Mouse (Mus musculus): ENCODE measurements around the gene Rab3gap1.
"Not testable (repeated sequence)": the region's sequence is repeated elsewhere in the genome, so short reads cannot be mapped to it uniquely, and the experiment has no call there.

The Rab3gap1 gene

GRCm38 (mm10) chr1:127933405-127933804, 64.8 kb downstream of the Rab3gap1 start:
- DNase-seq = no peak

DNA sequence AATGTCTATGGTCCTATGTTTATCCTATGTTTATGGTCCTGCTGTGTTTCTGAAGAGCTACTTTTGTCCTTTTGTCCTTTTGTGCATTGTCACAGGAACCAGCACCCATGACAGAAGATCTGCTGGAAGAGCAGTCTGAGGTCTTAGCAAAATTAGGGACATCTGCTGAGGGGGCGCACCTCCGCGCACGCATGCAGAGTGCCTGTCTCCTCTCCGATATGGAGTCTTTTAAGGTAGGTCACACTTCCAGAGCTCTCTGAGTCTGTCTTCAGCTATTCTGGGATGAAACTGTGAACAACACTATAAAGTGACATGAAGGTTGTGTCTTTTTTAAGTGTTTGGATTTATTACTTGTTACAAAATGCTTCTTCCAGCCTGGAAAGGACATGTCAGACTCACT, 65.7 kb downstream of the Rab3gap1 start:
- DNase-seq = no peak

DNA sequence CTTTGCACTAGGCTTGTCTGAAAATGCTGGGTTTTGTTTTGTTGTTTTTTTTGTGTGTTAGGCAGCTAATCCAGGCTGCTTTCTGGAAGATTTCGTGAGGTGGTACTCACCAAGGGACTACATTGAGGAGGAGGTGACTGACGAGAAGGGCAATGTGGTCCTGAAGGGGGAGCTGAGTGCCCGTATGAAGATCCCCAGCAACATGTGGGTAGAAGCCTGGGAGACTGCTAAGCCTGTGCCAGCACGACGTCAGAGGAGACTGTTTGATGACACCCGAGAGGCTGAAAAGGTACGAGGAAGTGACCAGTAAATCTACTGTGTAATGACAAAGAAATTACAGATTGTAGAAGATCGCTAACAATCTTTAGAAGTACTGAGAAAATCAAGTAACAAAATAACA, 68.7 kb downstream of the Rab3gap1 start:
- DNase-seq = no peak

DNA sequence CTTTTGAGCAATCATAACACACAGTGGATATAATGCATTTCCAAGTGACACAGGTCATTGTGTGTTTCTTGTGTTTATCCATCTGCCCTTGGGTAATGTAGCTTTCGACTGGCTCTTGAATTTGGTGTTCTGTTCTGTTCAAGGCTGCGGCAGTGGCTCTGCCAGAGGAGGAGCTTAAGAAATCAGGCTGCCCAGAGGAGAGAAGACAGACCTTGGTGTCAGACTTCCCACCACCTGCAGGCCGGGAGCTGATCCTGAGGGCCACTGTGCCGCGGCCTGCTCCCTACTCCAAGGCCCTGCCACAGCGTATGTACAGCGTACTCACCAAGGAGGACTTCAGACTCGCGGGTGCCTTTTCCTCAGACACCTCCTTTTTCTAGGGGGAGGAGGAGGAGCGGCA, 73.7 kb downstream of the Rab3gap1 start:
- no peak for DNase-seq

DNA sequence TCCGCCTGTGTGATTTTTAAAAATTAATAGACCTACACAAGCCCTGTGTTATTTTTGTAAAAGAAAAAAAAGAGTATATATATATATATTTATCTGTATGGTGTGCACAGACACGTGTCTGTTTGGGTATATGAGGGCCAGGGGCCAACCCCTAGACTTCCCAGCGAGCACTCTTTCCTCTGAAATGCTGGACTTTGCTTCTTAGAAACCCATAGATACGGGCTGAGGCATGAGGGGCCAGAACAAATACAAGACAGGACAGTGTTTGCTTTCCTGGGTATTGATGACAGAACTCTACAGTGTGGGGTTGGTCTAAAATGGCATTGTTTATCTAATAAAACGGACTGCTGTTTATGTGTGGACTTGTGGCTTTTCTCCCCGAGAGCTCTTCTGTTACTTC, 74.9 kb downstream of the Rab3gap1 start:
- DNase-seq = no peak

DNA sequence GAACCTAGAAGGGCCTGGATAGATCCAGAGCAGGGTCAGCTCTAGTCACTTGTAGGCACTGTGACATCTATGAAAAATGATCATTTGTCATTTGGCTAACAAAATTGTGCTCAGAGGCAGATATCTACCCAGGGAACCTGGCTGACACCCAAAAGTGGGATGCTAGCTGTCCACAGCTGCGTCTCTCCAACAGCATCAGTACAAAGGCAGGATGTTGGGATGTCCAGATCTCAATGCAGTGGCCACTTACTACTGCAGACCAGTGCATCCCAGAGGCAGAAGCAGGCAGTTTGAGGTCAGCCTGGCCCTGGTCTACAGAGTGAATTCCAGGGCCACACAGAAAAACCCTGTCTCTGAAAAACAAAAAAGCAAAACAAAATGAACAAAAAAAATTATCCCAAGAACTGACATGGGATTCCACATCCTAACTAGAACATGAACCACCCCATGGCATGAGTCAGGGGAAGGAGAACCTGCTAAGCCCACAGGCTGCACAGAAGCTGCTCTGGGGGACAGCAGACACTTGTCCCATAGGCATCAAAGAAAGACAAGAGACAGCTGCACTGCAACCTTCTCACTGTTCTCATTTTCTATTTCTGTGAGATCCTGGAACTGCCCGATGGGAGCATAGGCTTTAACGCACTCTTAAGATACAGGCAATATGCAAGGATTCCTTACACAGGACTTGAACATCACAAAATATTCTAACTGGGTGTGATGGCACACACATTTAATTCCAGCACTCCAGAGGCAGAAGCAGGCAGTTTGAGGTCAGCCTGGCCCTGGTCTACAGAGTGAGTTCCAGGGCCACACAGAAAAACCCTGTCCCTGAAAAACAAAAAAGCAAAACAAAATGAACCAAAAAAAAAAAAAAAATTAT, 77.4 kb downstream of the Rab3gap1 start:
- DNase-seq = peak; percentile 58

- no peak for DNase-seq
These were observed 78.2 kb downstream of the Rab3gap1 start for GRCm38 (mm10) chr1:127946615-127947249.

- DNase-seq = no peak
These were observed 80.2 kb downstream of the Rab3gap1 start for GRCm38 (mm10) chr1:127948748-127949147.

DNA sequence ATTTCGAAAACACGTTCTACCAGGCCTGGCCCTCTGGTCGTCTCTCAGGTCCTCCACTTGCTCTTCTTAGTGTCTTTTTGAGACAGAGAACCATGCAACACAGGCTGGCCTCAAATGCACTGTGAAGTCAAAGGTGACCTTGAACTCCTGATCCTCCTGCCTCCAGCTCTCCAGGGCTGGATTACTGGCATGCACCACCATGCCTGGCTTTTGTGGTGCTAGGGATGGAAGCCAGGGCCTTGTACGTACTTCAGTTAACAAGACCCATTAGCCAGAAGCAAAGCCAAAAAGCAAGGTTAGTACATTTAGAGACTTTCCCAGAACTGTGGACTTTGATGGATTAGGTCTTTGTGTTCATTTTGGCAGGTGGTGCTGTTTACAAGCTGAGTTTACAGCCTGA, 83.7 kb downstream of the Rab3gap1 start:
- DNase-seq = no peak

GRCm38 (mm10) chr1:127954198-127954597, 85.6 kb downstream of the Rab3gap1 start:
- not testable (repeated sequence) for DNase-seq

- no peak for DNase-seq
These were observed 86.2 kb downstream of the Rab3gap1 start for GRCm38 (mm10) chr1:127954800-127955199.

- no peak for DNase-seq
These were observed 88.0 kb downstream of the Rab3gap1 start for GRCm38 (mm10) chr1:127956524-127956923.

DNA sequence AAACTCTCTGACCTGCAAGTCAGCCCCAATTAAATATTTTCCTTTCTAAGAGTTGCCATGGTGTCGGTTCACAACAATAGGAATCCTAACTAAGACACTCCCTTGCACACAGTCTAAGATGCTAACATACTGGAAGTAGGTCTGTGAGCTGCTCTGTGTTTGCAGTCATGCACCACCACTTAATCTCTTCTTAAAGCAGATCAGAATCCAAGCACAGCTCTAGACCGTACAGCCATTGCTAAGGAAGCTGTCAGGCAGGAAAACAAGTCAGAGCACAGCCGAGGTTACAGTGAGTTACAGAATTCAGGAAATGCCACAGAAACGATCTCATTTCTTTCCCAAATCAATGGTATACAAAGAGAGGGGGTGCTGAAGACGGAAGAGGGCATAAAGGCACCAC, 90.2 kb downstream of the Rab3gap1 start:
- DNase-seq = no peak

GRCm38 (mm10) chr1:127959312-127959718, 90.7 kb downstream of the Rab3gap1 start:
- no peak for DNase-seq

DNA sequence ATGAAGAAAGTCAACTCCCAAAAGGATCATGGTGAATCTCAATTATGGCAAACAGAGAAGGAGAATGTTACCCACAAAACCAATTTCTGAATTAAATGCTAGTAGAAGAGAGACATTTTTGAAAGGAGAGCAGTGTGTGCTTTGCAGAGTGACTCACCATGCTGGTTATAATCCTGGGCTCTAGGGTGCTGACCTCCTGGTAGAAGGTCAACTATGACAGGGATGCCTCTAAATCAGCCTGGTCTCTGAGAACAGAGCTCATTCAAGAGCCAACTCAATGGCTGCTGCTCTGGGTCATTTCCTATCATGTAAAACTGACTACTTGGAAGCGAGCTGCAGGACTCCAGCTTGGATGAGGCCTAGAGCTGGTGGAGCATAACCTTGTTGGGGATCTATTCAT, 92.6 kb downstream of the Rab3gap1 start:
- DNase-seq = no peak

DNA sequence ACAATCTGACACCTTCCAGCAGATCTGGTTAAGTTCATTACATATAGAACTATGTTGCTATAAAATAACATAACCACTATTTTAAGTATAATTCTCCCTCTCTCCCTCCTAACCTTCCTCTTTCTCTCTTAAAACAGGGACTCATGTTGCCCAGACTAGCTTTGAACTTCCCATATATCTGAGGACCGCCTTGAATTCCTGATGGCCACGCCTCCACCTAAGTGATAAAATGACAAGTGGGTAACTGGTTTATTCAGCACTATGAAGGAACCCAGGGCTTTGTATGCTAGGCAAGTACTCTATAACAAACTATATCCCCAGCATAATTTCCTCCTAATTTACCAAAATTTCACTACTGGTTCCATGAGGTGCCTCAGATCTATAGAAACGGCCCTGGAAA, 94.8 kb downstream of the Rab3gap1 start:
- DNase-seq = no peak

- DNase-seq = no peak
These were observed 102.3 kb downstream of the Rab3gap1 start for GRCm38 (mm10) chr1:127970870-127971269.

GRCm38 (mm10) chr1:127974082-127974481, 105.5 kb downstream of the Rab3gap1 start:
- DNase-seq = no peak

- DNase-seq = no peak
These were observed 107.1 kb downstream of the Rab3gap1 start for GRCm38 (mm10) chr1:127975676-127976075.

GRCm38 (mm10) chr1:127976106-127976505, 107.5 kb downstream of the Rab3gap1 start:
- no peak for DNase-seq

- DNase-seq = no peak
These were observed 109.6 kb downstream of the Rab3gap1 start for GRCm38 (mm10) chr1:127978125-127978524.

DNA sequence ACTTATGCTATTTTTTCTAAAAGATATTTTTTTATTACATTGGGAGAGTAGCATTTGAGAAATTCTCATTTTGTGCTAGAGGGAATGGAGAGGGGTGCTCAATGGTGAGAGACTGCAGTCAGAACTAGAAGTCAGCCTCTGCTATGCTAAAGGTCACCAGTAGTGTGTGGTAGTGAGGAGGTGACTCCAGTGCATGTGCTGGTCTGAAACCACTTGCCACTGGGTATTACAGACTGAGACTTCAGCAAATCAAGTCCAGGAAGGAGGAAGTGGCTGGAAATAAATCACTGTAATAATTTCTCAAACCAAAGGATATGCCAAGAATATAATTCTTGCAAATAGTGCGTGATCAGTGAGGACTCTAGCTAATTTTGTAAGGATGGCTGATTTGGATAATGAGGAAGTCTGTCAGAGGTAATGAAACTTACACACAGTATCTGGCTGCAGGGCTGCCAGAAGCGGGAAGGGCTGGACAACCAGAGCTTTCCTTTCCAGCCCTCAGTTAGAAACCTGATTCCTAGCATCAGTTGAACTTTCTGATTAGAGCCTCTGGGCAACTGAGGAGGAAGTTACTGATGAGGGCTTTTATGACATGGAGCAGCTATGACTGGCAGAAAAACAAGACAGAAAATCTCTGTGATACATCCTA, 112.5 kb downstream of the Rab3gap1 start:
- DNase-seq = no peak

DNA sequence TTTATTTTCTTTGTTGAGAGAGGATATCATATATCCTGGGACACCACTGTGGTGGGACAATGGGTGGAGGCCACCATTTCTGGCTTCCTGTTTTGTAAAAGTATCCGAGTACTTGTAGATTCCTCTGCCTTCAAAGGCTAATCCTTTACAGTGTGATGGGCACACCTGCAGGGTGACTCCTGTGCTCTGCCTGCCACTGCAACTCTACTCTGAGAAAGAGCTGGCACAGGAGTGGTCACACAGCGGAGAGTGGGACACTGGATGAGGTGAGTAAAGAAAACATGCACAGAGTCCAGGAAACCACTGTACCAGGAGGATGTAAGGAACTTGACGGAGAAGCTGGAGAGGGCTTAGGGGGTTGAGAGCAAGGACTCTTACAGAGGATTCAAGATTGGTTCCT, 113.7 kb downstream of the Rab3gap1 start:
- no peak for DNase-seq
